Mouse (Mus musculus): ENCODE data around the gene Rptn. TPM values are rescaled to one million over a fixed set of nuclear protein-coding genes. Genes with fewer than 3 reads are reported as not detected.

Rptn gene
- total and polyA plus RNA-seq, 3 experiments = not detected

DNA sequence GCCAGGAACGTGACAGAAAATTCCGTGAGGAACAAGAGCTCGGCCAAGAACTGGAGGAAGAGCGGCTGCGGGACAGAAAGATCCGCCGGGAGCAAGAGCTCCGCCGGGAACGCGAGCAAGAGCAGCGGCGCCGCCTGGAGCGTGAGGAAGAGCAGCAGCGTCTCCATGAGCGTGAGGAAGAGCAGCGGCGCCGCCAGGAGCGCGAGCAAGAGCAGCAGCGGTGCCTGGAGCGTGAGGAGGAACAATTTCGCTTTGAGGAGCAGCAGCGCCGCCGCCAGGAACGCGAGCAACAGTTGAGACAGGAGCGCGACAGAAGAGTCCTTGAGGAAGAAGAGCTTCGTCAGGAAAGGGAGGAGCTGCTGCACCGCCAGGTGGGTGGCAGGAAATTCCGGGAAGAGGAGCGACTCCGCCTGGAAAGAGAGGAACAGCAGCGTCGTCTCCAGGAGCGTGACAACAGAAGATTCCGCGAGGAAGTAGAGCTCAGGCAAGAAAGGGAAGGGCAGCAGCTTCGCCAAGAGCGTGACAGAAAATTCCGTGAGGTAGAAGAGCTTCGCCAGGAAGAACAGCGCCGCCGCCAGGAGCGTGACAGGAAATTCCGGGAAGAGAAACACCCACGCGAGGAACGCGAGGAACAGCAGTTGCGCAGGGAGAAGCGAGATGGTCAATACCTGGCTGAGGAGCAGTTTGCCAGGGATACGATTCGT lies 53.8 kb downstream of the Rptn start:
- H3K27me3 ChIP-seq (ENCODE audit: control insufficient read depth in 1 of 2, insufficient read depth in 2 of 2, low read length in 2 of 2) = no peaks in the 10 kb centered on the region
- no peak for DNase-seq (ENCODE audit: low read depth, low spot score)

More for the DNA sequence above, 53.8 kb downstream of the Rptn start:
- H3K4me1 ChIP-seq (ENCODE audit: control insufficient read depth in 1 of 2, insufficient read depth in 2 of 2, low read length in 2 of 2) = no peaks in the 10 kb centered on the region
- H3K9me3 ChIP-seq (replicated peaks; ENCODE audit: insufficient read depth, low read length) = no peaks in the 10 kb centered on the region
- no peak overlapping the region for H3K4me3 ChIP-seq (ENCODE audit: control insufficient read depth in 1 of 2, insufficient read depth in 1 of 2, low read depth in 2 of 2, low read length in 2 of 2)
- no peaks in the 10 kb centered on the region for H3K36me3 ChIP-seq (ENCODE audit: control insufficient read depth in 1 of 2, insufficient read depth in 2 of 2, low read length in 2 of 2)
- H3K79me2 ChIP-seq (ENCODE audit: control insufficient read depth, insufficient read depth, low read length, poor library complexity) = no peaks in the 10 kb centered on the region
- no peak overlapping the region for H3K27ac ChIP-seq (ENCODE audit: control insufficient read depth, low read depth, low read length)
- no peak overlapping the region for H3K9ac ChIP-seq (ENCODE audit: control insufficient read depth, low read depth, low read length, poor library complexity, severe bottlenecking)
- TF ChIP-seq MEF2A (IDR thresholded peaks at IDR 0.05; ENCODE audit: extremely low read depth, insufficient replicate concordance, low read depth, low read length, poor library complexity, severe bottlenecking) (no peak), SIN3A (IDR thresholded peaks at IDR 0.05; ENCODE audit: low read length) (no peak), RAD21 (IDR thresholded peaks at IDR 0.05; ENCODE audit: low read depth, low read length) (no peak), BHLHE40 (IDR thresholded peaks at IDR 0.05; ENCODE audit: borderline replicate concordance, low read depth, low read length) (no peak), POLR2A (IDR thresholded peaks at IDR 0.05; ENCODE audit: control insufficient read depth in 1 of 2, insufficient read depth in 1 of 2, low read depth in 1 of 2, low read length in 2 of 2, poor library complexity in 1 of 2) (no peak), GATA1 (IDR thresholded peaks at IDR 0.05; ENCODE audit: low read depth, low read length) (no peak), MXI1 (IDR thresholded peaks at IDR 0.05; ENCODE audit: low read depth, low read length) (no peak), MAZ (IDR thresholded peaks at IDR 0.05; ENCODE audit: low read depth, low read length) (no peak), CHD2 (IDR thresholded peaks at IDR 0.05; ENCODE audit: low read length) (no peak), ZNF384 (IDR thresholded peaks at IDR 0.05; ENCODE audit: low read depth, low read length) (no peak), TCF12 (IDR thresholded peaks at IDR 0.05; ENCODE audit: low read depth, low read length) (no peak), TBP (IDR thresholded peaks at IDR 0.05; ENCODE audit: low read depth, low read length) (no peak), NELFE (IDR thresholded peaks at IDR 0.05; ENCODE audit: low read depth, low read length) (no peak), MAFK (IDR thresholded peaks at IDR 0.05; ENCODE audit: borderline replicate concordance, low read depth, low read length) (no peak), ETS1 (IDR thresholded peaks at IDR 0.05; ENCODE audit: low read depth, low read length) (no peak), EP300 (IDR thresholded peaks at IDR 0.05; ENCODE audit: low read depth in 1 of 2, low read length in 2 of 2) (no peak), ZC3H11A (IDR thresholded peaks at IDR 0.05; ENCODE audit: low read depth, low read length) (no peak), ZKSCAN1 (IDR thresholded peaks at IDR 0.05; ENCODE audit: low read depth, low read length) (no peak)

Other genes starting within 250 kb of the Rptn start
- gene Crnn, start 248.9 kb upstream of the Rptn start, total RNA-seq (2012; rRNA removed) = not detected in 2 replicates
- gene Crnn, start 248.9 kb upstream of the Rptn start, polyA plus RNA-seq (2012; ENCODE audit: insufficient read depth in 1 of 2, insufficient read length in 2 of 2, low read depth in 1 of 2, low replicate concordance in 2 of 2, missing spikeins in 1 of 2) = not detected
- not detected in 2 replicates for gene Flg2, start 196.4 kb upstream of the Rptn start, total RNA-seq (2012; rRNA removed)
- not detected for gene Flg2, start 196.4 kb upstream of the Rptn start, polyA plus RNA-seq (2012; ENCODE audit: insufficient read depth in 1 of 2, insufficient read length in 2 of 2, low read depth in 1 of 2, low replicate concordance in 2 of 2, missing spikeins in 1 of 2)
- not detected in 2 replicates for gene Flg, start 120.2 kb upstream of the Rptn start, total RNA-seq (2012; rRNA removed)
- gene Flg, start 120.2 kb upstream of the Rptn start, polyA plus RNA-seq (2012; ENCODE audit: insufficient read depth in 1 of 2, insufficient read length in 2 of 2, low read depth in 1 of 2, low replicate concordance in 2 of 2, missing spikeins in 1 of 2) = not detected
- gene Hrnr, start 74.0 kb upstream of the Rptn start, total RNA-seq (2012; rRNA removed) = not detected in 2 replicates
- gene Hrnr, start 74.0 kb upstream of the Rptn start, polyA plus RNA-seq (2012; ENCODE audit: insufficient read depth in 1 of 2, insufficient read length in 2 of 2, low read depth in 1 of 2, low replicate concordance in 2 of 2, missing spikeins in 1 of 2) = not detected
- not detected in 2 replicates for gene Tchh, start 48.6 kb downstream of the Rptn start, total RNA-seq (2012; rRNA removed)
- not detected for gene Tchh, start 48.6 kb downstream of the Rptn start, polyA plus RNA-seq (2012; ENCODE audit: insufficient read depth in 1 of 2, insufficient read length in 2 of 2, low read depth in 1 of 2, low replicate concordance in 2 of 2, missing spikeins in 1 of 2)
- not detected in 2 replicates for gene Tchhl1, start 75.1 kb downstream of the Rptn start, total RNA-seq (2012; rRNA removed)
- gene Tchhl1, start 75.1 kb downstream of the Rptn start, polyA plus RNA-seq (2012; ENCODE audit: insufficient read depth in 1 of 2, insufficient read length in 2 of 2, low read depth in 1 of 2, low replicate concordance in 2 of 2, missing spikeins in 1 of 2) = not detected
- gene S100a11, start 126.8 kb downstream of the Rptn start, total RNA-seq (2012; rRNA removed) = not detected in 2 replicates
- gene S100a11, start 126.8 kb downstream of the Rptn start, polyA plus RNA-seq (2012; ENCODE audit: insufficient read depth in 1 of 2, insufficient read length in 2 of 2, low read depth in 1 of 2, low replicate concordance in 2 of 2, missing spikeins in 1 of 2) = under 1 TPM in 1 of 2 experiments, not detected in 1; 0.32 TPM
- 81.1 and 108 TPM in 2 replicates for gene S100a10, start 161.4 kb downstream of the Rptn start, total RNA-seq (2012; rRNA removed)
- gene S100a10, start 161.4 kb downstream of the Rptn start, polyA plus RNA-seq (2012; ENCODE audit: insufficient read depth in 1 of 2, insufficient read length in 2 of 2, low read depth in 1 of 2, low replicate concordance in 2 of 2, missing spikeins in 1 of 2) = 10 to 100 TPM in 1 of 2 experiments, not detected in 1; 92.5 TPM

Measured in MEL (cell line).